Mouse (Mus musculus): ENCODE results near the gene Gabrg3. TPM values are rescaled to one million over a fixed set of nuclear protein-coding genes. Genes with fewer than 3 reads are reported as not detected.

Gabrg3 gene
- polyA plus RNA-seq, 1 experiment from 2014 or later: 1.4 TPM

DNA sequence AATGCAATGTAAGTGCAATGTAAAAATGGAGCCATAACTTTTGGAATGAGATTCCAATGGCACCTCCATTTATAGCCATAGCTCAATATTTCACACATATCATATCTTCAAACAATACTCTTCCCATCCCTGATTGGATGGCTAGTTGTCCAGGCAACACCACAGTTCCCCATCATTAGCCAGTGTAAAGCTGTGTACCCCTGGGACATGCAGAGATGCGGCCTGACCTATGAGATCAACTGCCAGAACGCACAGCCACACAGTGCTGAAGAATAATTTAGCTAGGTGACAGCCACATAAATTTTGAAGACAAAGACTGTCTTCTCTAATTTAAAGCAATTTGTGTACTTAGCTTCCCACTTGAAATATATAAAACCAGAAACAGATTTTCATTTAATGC, 472.1 kb downstream of the Gabrg3 start:
- no peak for ATAC-seq (ENCODE audit: insufficient read depth, low FRiP score)
- no peaks in the 10 kb centered on the region for H3K4me1 ChIP-seq (ENCODE audit: control insufficient read depth, insufficient read depth, low read length)
- no peak overlapping the region for H3K4me2 ChIP-seq (ENCODE audit: low read depth, low read length)
- H3K9me3 ChIP-seq (replicated peaks; ENCODE audit: control insufficient read depth, low read length): no peaks in the 10 kb centered on the region
- H3K4me3 ChIP-seq (replicated peaks; ENCODE audit: low read length): no peak overlapping the region
- no peak overlapping the region for H3K27ac ChIP-seq (ENCODE audit: low read length)
- H3K9ac ChIP-seq (ENCODE audit: low read length): no peak overlapping the region
- 82% methylated on average over 2 of the region's 2 CpGs for WGBS
- H3K36me3 ChIP-seq (ENCODE audit: control insufficient read depth, insufficient read depth, low read length): no peaks in the 10 kb centered on the region
- H3K27me3 ChIP-seq (ENCODE audit: control insufficient read depth, insufficient read depth, low read length): no peaks in the 10 kb centered on the region

DNA sequence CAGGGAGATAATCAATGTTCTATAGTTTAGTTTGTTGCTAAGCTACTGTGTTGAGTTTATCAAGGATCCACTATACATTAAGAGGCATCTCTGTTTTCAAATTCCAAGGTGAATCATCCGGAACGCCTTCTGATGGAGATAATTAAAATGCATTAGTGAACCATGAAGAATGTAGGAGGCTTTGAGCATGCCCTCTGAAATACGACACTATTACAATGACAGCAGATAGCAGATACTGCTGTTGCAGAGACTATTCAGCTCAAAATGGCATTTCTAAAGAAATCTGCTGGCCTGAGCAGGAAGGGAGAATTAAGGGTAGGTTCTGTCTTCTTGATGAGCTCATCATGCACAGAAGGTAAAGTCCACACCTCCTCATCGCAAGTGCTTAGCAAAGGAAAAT, 487.2 kb downstream of the Gabrg3 start:
- Histone ChIP-seq H3K36me3 (ENCODE audit: control insufficient read depth, insufficient read depth, low read length) (no peaks in the 10 kb centered on the region), H3K27ac (ENCODE audit: low read length) (no peak overlapping the region)

DNA sequence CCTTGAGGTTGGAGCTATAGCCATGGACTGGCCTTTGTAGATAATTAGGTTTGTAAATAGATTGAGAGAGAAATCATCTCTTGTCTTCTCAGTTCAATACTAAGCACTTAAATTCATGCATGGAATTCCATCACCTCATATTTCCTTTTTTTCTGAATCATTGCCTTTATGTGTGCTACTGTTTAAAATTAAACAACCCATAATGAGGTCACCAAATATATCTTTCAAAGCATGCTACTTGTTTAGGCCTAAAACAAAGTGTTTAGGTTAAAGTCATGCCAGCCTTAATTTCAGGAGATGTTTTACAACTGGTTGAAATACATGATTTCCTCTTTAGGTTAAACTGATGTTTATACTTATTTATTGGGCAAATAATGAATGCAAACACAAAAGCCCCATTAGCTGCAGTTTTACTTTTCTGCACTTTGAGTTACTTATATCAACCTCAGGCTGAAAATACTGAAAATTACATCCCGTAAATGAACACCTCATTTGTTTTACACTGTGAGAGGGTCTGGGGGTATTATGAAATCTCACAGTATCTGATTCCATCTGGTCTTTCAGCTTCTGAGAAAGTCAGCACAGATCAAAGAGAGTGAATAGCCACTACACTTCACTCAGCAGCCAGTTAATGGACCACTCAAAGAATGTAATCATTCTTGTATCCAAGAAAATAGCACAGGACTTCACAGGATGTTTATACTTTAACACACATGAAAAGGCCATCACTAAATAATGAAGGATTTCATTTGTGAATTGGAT, 519.5 kb downstream of the Gabrg3 start:
- H3K27ac ChIP-seq (ENCODE audit: low read length): no peak overlapping the region
- no peak for ATAC-seq (ENCODE audit: insufficient read depth, low FRiP score)
- WGBS: 38% methylated on average over 1 of the region's 1 CpGs

More for the DNA sequence above, 487.2 kb downstream of the Gabrg3 start:
- no peaks in the 10 kb centered on the region for H3K27me3 ChIP-seq (ENCODE audit: control insufficient read depth, insufficient read depth, low read length)
- WGBS: 60% methylated on average over 4 of the region's 4 CpGs
- H3K4me1 ChIP-seq (ENCODE audit: control insufficient read depth, insufficient read depth, low read length): no peaks in the 10 kb centered on the region
- no peak overlapping the region for H3K9ac ChIP-seq (ENCODE audit: low read length)
- no peak for ATAC-seq (ENCODE audit: insufficient read depth, low FRiP score)
- H3K4me2 ChIP-seq (ENCODE audit: low read depth, low read length): no peak overlapping the region
- no peaks in the 10 kb centered on the region for H3K9me3 ChIP-seq (replicated peaks; ENCODE audit: control insufficient read depth, low read length)
- no peak overlapping the region for H3K4me3 ChIP-seq (replicated peaks; ENCODE audit: low read length)

DNA sequence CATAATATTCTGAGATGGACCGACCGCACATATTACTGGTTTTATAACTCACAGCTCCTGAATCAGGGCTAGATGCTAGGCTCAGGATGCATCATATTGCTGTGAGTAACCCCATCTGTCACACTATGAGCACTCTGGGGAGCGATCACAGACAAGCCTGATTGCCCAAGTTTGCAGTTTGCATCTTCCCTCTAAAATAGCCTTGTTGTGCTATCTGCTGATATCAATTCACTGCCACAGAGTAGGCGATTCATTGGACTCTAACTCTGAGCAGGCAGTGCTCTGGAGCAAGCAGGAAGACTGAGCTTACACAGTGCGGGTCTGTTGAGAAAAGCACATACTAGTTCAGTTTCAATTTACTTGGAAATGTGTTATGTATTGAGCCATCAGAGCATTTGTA, 543.4 kb downstream of the Gabrg3 start:
- Histone ChIP-seq H3K27me3 (ENCODE audit: control insufficient read depth, insufficient read depth, low read length) (no peaks in the 10 kb centered on the region), H3K4me3 (replicated peaks; ENCODE audit: low read length) (no peak overlapping the region), H3K27ac (ENCODE audit: low read length) (no peak overlapping the region), H3K4me1 (ENCODE audit: control insufficient read depth, insufficient read depth, low read length) (no peaks in the 10 kb centered on the region), H3K36me3 (ENCODE audit: control insufficient read depth, insufficient read depth, low read length) (no peaks in the 10 kb centered on the region), H3K9ac (ENCODE audit: low read length) (no peak overlapping the region), H3K4me2 (ENCODE audit: low read depth, low read length) (no peak overlapping the region), H3K9me3 (replicated peaks; ENCODE audit: control insufficient read depth, low read length) (no peaks in the 10 kb centered on the region)
- no peak for ATAC-seq (ENCODE audit: insufficient read depth, low FRiP score)
- WGBS: 85% methylated on average over 5 of the region's 5 CpGs

More for the DNA sequence above, 519.5 kb downstream of the Gabrg3 start:
- H3K4me2 ChIP-seq (ENCODE audit: low read depth, low read length): no peak overlapping the region
- H3K9me3 ChIP-seq (replicated peaks; ENCODE audit: control insufficient read depth, low read length): no peaks in the 10 kb centered on the region; the same call in 1 of the 2 replicates
- no peak overlapping the region for H3K4me3 ChIP-seq (replicated peaks; ENCODE audit: low read length)
- no peaks in the 10 kb centered on the region for H3K4me1 ChIP-seq (ENCODE audit: control insufficient read depth, insufficient read depth, low read length)
- H3K36me3 ChIP-seq (ENCODE audit: control insufficient read depth, insufficient read depth, low read length): no peaks in the 10 kb centered on the region
- no peaks in the 10 kb centered on the region for H3K27me3 ChIP-seq (ENCODE audit: control insufficient read depth, insufficient read depth, low read length)
- H3K9ac ChIP-seq (ENCODE audit: low read length): no peak overlapping the region

DNA sequence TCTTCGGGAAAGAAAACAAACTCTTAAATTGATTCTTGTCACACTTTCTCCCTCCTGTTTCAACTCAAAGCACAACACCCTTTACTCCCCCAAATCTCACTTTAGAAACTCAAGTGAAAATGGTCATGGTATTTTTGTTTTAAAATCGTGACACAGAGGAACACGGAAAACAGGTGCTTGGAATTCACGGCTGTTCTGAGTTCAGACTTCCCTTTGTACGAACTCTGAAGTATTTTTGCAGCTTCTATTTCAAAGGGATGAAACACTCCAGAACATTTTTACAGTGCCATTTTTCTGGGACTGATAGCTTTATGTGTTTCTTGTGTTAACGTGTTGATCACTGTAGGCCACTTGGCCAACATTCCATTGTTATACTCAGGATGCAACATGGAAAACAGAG, 561.5 kb downstream of the Gabrg3 start:
- no peak for ATAC-seq (ENCODE audit: insufficient read depth, low FRiP score)
- WGBS: 84% methylated on average over 6 of the region's 6 CpGs

DNA sequence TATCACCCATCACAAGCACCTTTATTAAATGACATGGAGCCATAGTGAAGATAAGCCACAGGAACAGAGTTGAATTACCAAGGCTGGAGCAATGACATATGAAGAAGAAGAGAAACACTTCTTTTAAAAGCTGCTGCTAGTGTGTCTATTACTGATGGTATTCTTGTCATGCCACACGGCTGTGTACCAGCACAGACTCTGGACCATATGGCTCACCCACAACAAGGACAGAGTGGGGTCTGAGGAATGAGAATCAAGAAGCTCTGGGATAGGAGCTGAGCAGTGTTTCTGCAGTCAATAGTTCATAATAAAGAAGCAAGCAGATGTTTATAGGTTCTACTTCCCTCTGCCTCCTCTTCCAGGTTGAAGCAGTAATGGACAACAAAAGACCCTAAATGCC, 585.1 kb downstream of the Gabrg3 start:
- H3K27ac ChIP-seq (ENCODE audit: low read length): no peak overlapping the region
- ATAC-seq (ENCODE audit: insufficient read depth, low FRiP score): no peak
- H3K4me1 ChIP-seq (ENCODE audit: control insufficient read depth, insufficient read depth, low read length): no peaks in the 10 kb centered on the region
- H3K36me3 ChIP-seq (ENCODE audit: control insufficient read depth, insufficient read depth, low read length): no peaks in the 10 kb centered on the region
- no peak overlapping the region for H3K9ac ChIP-seq (ENCODE audit: low read length)
- WGBS: 82% methylated on average over 1 of the region's 1 CpGs
- H3K4me3 ChIP-seq (replicated peaks; ENCODE audit: low read length): no peak overlapping the region
- H3K4me2 ChIP-seq (ENCODE audit: low read depth, low read length): no peak overlapping the region
- no peaks in the 10 kb centered on the region for H3K9me3 ChIP-seq (replicated peaks; ENCODE audit: control insufficient read depth, low read length)
- H3K27me3 ChIP-seq (ENCODE audit: control insufficient read depth, insufficient read depth, low read length): no peaks in the 10 kb centered on the region

More for the DNA sequence above, 561.5 kb downstream of the Gabrg3 start:
- Histone ChIP-seq H3K4me3 (replicated peaks; ENCODE audit: low read length) (no peak overlapping the region), H3K4me2 (ENCODE audit: low read depth, low read length) (no peak overlapping the region), H3K27ac (ENCODE audit: low read length) (no peak overlapping the region), H3K9me3 (replicated peaks; ENCODE audit: control insufficient read depth, low read length) (no peaks in the 10 kb centered on the region), H3K27me3 (ENCODE audit: control insufficient read depth, insufficient read depth, low read length) (no peaks in the 10 kb centered on the region), H3K36me3 (ENCODE audit: control insufficient read depth, insufficient read depth, low read length) (no peaks in the 10 kb centered on the region), H3K9ac (ENCODE audit: low read length) (no peak overlapping the region), H3K4me1 (ENCODE audit: control insufficient read depth, insufficient read depth, low read length) (no peaks in the 10 kb centered on the region)

DNA sequence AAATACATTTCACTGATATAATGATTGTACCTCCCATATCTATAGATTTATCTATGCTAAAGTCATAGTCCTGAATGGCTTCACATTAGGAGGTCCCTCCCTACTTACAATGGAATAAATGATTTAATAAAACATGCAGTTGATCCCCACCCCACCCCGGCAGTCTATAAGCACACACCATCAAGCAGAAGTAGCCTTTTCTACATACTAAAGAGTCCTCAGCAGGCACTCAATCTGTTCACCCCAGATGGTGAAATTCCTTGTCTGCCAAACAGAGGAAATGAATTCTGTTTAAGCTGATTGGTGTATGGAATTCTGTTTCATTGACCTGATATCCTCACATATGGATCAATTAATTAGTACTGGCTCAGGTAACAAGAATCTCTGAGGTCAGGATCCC, 607.9 kb downstream of the Gabrg3 start:
- Histone ChIP-seq H3K4me1 (ENCODE audit: control insufficient read depth, insufficient read depth, low read length) (no peaks in the 10 kb centered on the region), H3K4me2 (ENCODE audit: low read depth, low read length) (no peak overlapping the region), H3K9ac (ENCODE audit: low read length) (no peak overlapping the region), H3K9me3 (replicated peaks; ENCODE audit: control insufficient read depth, low read length) (no peaks in the 10 kb centered on the region), H3K27me3 (ENCODE audit: control insufficient read depth, insufficient read depth, low read length) (no peaks in the 10 kb centered on the region), H3K4me3 (replicated peaks; ENCODE audit: low read length) (no peak overlapping the region), H3K36me3 (ENCODE audit: control insufficient read depth, insufficient read depth, low read length) (no peaks in the 10 kb centered on the region), H3K27ac (ENCODE audit: low read length) (no peak overlapping the region)
- no peak for ATAC-seq (ENCODE audit: insufficient read depth, low FRiP score)
- 79% methylated on average over 1 of the region's 1 CpGs for WGBS

DNA sequence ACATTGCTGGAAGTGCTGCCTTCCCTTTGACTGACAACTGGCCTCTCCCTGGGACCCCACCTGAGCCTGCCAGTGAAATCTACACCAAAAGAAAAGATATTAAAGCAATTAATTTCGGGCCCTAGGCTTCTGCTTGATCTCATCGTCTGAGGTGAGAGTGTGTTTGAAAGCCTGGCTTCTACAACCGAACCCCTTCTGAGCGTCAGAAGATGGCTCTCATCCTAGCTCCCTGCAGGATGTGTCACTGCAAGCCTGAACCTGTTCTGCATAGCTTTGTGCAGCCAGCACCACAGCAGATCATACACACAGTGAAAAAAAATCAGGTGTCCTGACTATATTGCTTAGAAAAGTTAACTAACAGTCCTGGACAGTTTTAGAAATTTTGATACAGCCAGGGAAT, 618.8 kb downstream of the Gabrg3 start:
- Histone ChIP-seq H3K27me3 (ENCODE audit: control insufficient read depth, insufficient read depth, low read length) (no peaks in the 10 kb centered on the region), H3K27ac (ENCODE audit: low read length) (no peak overlapping the region), H3K9me3 (replicated peaks; ENCODE audit: control insufficient read depth, low read length) (no peaks in the 10 kb centered on the region), H3K36me3 (ENCODE audit: control insufficient read depth, insufficient read depth, low read length) (no peaks in the 10 kb centered on the region), H3K4me3 (replicated peaks; ENCODE audit: low read length) (no peak overlapping the region), H3K4me1 (ENCODE audit: control insufficient read depth, insufficient read depth, low read length) (no peaks in the 10 kb centered on the region), H3K4me2 (ENCODE audit: low read depth, low read length) (no peak overlapping the region), H3K9ac (ENCODE audit: low read length) (no peak overlapping the region)
- WGBS: 50% methylated on average over 4 of the region's 4 CpGs
- no peak for ATAC-seq (ENCODE audit: insufficient read depth, low FRiP score)

DNA sequence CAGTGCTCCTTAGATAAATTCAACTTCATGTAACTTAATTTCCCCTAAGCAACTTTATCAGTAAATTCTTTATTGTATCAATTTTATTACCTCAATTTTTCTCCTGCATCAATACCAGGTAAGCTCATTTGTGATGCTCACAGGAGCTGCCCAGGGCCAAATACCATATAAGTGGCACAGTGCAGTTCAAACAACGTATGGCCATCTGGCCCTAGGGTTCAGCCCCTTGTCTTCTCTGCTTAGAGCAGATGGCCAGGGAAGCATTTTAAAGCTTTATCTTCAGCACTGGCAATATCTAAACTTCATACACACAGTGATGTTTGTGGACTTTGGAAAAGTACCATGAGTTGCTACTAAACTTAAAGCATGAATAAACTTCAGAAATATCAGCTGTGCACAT, 619.2 kb downstream of the Gabrg3 start:
- no peaks in the 10 kb centered on the region for H3K4me1 ChIP-seq (ENCODE audit: control insufficient read depth, insufficient read depth, low read length)
- 78% methylated on average over 1 of the region's 1 CpGs for WGBS
- H3K4me3 ChIP-seq (replicated peaks; ENCODE audit: low read length): no peak overlapping the region
- no peak overlapping the region for H3K9ac ChIP-seq (ENCODE audit: low read length)
- no peaks in the 10 kb centered on the region for H3K36me3 ChIP-seq (ENCODE audit: control insufficient read depth, insufficient read depth, low read length)
- no peak for ATAC-seq (ENCODE audit: insufficient read depth, low FRiP score)
- no peak overlapping the region for H3K27ac ChIP-seq (ENCODE audit: low read length)
- no peaks in the 10 kb centered on the region for H3K27me3 ChIP-seq (ENCODE audit: control insufficient read depth, insufficient read depth, low read length)
- no peaks in the 10 kb centered on the region for H3K9me3 ChIP-seq (replicated peaks; ENCODE audit: control insufficient read depth, low read length)
- H3K4me2 ChIP-seq (ENCODE audit: low read depth, low read length): no peak overlapping the region

Data from stomach, embryonic 16.5 days (tissue).